Mouse (Mus musculus) small intestine, adult 2 months (tissue): ENCODE measurements around the gene Wdr4.

Source experiments
- CTCF ChIP-seq: fragments of 200-500 bp; IDR thresholded peaks from 2 replicates; pipeline ENCODE4 v1.5.1; 2012; ENCODE audit warnings: low read depth, mild to moderate bottlenecking, control low read depth, inconsistent platforms, low read length, moderate library complexity, mixed read lengths; ENCODE audit not compliant: insufficient replicate concordance, insufficient read length; ENCODE audit errors: extremely low read depth
- POLR2A ChIP-seq: fragments of 200-500 bp; IDR thresholded peaks from 2 replicates; pipeline ENCODE4 v1.6.1; 2012; ENCODE audit warnings: low read depth, mild to moderate bottlenecking, control low read depth, inconsistent platforms, low read length, moderate library complexity

DNA sequence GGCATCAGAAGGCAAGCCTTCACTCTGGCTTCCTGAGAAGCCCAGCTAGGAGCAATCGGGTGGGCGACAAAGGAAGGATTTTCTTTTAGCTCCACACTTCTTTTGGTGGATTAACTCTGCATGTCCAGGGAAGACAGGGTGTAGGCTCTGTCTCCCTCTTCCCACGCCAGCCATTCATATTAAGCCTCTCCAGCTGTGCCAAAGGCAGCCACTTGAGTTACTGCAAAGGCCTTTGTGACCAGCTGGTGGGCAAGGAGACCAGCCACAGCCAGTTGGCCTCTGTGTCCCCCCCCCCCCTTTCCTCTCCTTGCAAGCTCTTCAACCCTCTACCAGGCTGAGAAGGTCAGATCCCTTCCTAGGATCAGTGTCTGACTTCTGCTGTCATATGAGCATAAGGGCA, 28.2 kb upstream of the Wdr4 start:
- no peak for TF ChIP-seq CTCF
- TF ChIP-seq POLR2A = no peak
